Mouse (Mus musculus) heart, postnatal 0 days (tissue): ENCODE measurements around the gene Ankrd22. TPM values are rescaled to one million over a fixed set of nuclear protein-coding genes. Genes with fewer than 3 reads are reported as not detected.
A peak's percentile ranks its signal among the peaks of the same experiment; 100 is the strongest.

Experiments
- ATAC-seq: fragments of 200-750 bp; cut with Nextera tagmentation; 2 replicates; pipeline ENCODE4 v1.8.0; 2017; ENCODE audit warnings: low read depth, moderate number of reproducible peaks, moderate library complexity; ENCODE audit not compliant: insufficient read depth
- DNase-seq: peaks from one replicate; pipeline ENCODE4 v3.0.0-alpha.2; 2016; ENCODE audit warnings: low spot score
- H3K27ac ChIP-seq: fragments of 300-500 bp; sonication (generic); 2 replicates; pipeline ENCODE4 v1.5.1; 2014; ENCODE audit warnings: low read depth, mild to moderate bottlenecking
- H3K27me3 ChIP-seq: fragments of 300-500 bp; sonication (generic); 2 replicates; pipeline ENCODE4 v1.6.1; 2014; ENCODE audit warnings: low read length, mixed read lengths; ENCODE audit not compliant: control insufficient read depth, insufficient read depth
- H3K36me3 ChIP-seq: fragments of 300-500 bp; sonication (generic); replicated peaks from 2 replicates; pipeline ENCODE4 v1.6.1; 2014; ENCODE audit warnings: low read length, mixed read lengths; ENCODE audit not compliant: control insufficient read depth, insufficient read depth
- H3K4me1 ChIP-seq: fragments of 300-500 bp; sonication (generic); 2 replicates; pipeline ENCODE4 v1.6.1; 2014; ENCODE audit warnings: antibody characterized with exemption; ENCODE audit not compliant: control insufficient read depth, insufficient read depth
- H3K4me2 ChIP-seq: fragments of 300-500 bp; sonication (generic); 2 replicates; pipeline ENCODE4 v1.6.1; 2014; ENCODE audit warnings: low read depth, mild to moderate bottlenecking, low read length, moderate library complexity
- H3K4me3 ChIP-seq: fragments of 300-500 bp; sonication (generic); 2 replicates; pipeline ENCODE4 v1.5.1; 2014; ENCODE audit warnings: low read depth, low read length
- H3K9ac ChIP-seq: fragments of 300-500 bp; sonication (generic); replicated peaks from 2 replicates; pipeline ENCODE4 v1.6.1; 2014; ENCODE audit warnings: low read depth, low read length, mixed read lengths
- H3K9me3 ChIP-seq: fragments of 300-500 bp; sonication (generic); replicated peaks from 2 replicates; pipeline ENCODE4 v1.6.1; 2016; ENCODE audit warnings: low read length; ENCODE audit not compliant: control insufficient read depth
- CTCF ChIP-seq: IDR thresholded peaks from 2 replicates; pipeline ENCODE4 v1.5.1; 2016; ENCODE audit warnings: antibody characterized with exemption, control low read depth, low read depth
- EP300 ChIP-seq: IDR thresholded peaks from 2 replicates; pipeline ENCODE4 v1.6.1; 2016; ENCODE audit warnings: antibody characterized with exemption, low read depth
- WGBS: fragments of 180-500 bp; shearing (Covaris S2); extraction: QIAGEN DNeasy Blood & Tissue Kit; methylation state at CpG from one replicate; pipeline ENCODE4 v1.1.7; 2014; 5-methylcytosine and 5-hydroxymethylcytosine counted together
- polyA plus RNA-seq: library from polyadenylated mRNA; unstranded; fragments of >200 nt; fragmentation: Nextera tagmentation; extraction: Ambion mirVana; gene quantifications from 2 replicates; pipeline ENCODE4 v1.2.1, GENCODE M21; 2015
- total RNA-seq: library from RNA; depleted of rRNA; stranded (reverse); fragments of >200 nt; gene quantifications from 2 replicates; pipeline ENCODE4 v1.2.3, GENCODE M21; 2014; ENCODE audit warnings: low replicate concordance

Ankrd22 gene
- total and polyA plus RNA-seq, 2 experiments from 2014 or later = 0.34 TPM; not detected in 1

DNA sequence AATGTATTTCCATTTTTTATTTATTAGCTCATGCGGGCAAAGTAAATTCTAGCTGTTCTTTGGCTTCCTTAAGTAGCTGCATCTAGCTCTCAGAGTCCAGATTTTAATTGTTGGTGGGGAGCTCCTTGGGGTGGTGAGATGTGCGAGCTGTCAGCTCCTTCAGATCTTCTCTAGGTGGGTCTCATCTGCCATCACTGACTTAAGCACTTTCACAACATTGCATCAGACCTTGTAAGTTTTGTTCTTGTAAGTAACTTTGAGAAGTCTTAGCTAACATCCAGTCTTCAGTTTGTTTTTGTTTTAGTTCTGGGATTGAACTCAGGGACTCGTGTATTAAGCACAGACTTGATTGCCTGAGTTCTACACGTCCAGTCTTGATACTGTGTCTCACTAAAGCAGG lies 33.0 kb upstream of the Ankrd22 start:
- Histone ChIP-seq H3K4me1 (no peaks in the 10 kb centered on the region), H3K27me3 (no peaks in the 10 kb centered on the region), H3K36me3 (no peaks in the 10 kb centered on the region), H3K27ac (no peak overlapping the region), H3K4me2 (no peak overlapping the region), H3K4me3 (no peak overlapping the region), H3K9me3 (no peaks in the 10 kb centered on the region), H3K9ac (no peak overlapping the region)
- no peak for ATAC-seq
- 79% methylated on average over 4 of the region's 4 CpGs for WGBS
- no peak for DNase-seq
- TF ChIP-seq EP300 = no peak
- no peak for TF ChIP-seq CTCF

GRCm38 (mm10) chr19:34198066-34198465 lies 32.2 kb upstream of the Ankrd22 start:
- no peak overlapping the region for H3K9ac ChIP-seq
- WGBS = 100% methylated on average over 1 of the region's 1 CpGs
- DNase-seq (no peak), ATAC-seq (no peak)
- no peaks in the 10 kb centered on the region for H3K27me3 ChIP-seq
- no peak overlapping the region for H3K27ac ChIP-seq
- H3K9me3 ChIP-seq = no peaks in the 10 kb centered on the region
- no peak overlapping the region for H3K4me2 ChIP-seq
- H3K4me3 ChIP-seq = no peak overlapping the region
- H3K4me1 ChIP-seq = no peaks in the 10 kb centered on the region
- TF ChIP-seq CTCF (no peak), EP300 (no peak)
- no peaks in the 10 kb centered on the region for H3K36me3 ChIP-seq

DNA sequence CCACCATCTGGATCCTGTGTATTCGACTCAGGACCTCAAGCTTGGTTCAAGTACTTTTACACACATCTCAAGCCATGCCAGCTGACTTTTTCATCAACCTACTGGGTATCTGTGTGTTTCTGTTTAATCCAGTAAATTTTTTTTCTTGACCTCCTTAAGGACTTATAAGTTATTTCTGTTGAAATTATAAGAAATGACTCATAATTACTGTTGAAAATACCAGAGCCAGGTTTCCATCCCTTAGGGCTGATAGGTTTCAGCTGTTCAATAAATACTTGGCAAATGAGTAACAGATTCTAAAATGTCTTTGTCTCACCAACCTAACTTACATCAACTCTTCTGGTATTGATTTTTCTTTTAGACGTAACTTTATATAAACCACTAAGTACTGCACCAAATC lies 29.2 kb upstream of the Ankrd22 start:
- no peak overlapping the region for H3K27ac ChIP-seq
- no peaks in the 10 kb centered on the region for H3K36me3 ChIP-seq
- no peaks in the 10 kb centered on the region for H3K27me3 ChIP-seq
- no peaks in the 10 kb centered on the region for H3K9me3 ChIP-seq
- ATAC-seq (no peak), DNase-seq (no peak)
- TF ChIP-seq EP300 (no peak), CTCF (no peak)
- 74% methylated on average over 2 of the region's 2 CpGs for WGBS
- peaks cover 7% of the 10 kb centered on the region; the same call in 1 of the 2 replicates for H3K4me1 ChIP-seq
- no peak overlapping the region for H3K9ac ChIP-seq
- H3K4me3 ChIP-seq = no peak overlapping the region
- H3K4me2 ChIP-seq = no peak overlapping the region

DNA sequence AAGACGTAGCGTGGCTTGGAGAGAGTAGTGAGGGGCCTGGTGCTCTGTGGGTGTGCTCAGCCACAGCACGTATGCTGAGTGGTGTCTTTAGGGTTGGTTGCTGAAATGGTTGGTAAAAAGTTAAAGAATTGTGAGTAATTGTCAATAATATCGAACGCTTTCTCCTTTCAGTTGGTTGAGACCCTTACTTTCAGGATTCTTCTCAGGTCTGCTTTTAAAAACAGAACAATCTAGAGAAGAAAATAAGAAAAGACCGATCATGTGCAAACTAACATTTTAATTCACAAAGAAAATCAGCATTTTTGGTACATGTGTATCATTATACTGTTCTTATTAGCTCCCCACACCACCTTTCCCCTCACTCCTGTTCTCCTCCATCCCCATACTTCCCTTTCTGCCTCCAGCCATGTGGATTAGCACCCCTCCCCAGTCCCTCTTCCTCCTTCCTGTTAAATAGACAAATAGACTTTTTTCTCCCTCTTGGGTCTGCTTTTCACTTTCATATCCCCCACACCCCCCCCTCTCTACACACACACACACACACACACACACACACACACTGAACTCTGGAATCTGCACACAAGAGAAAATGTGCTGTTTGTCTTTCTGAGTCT lies 28.4 kb upstream of the Ankrd22 start:
- DNase-seq (no peak), ATAC-seq (no peak)
- no peak for TF ChIP-seq EP300
- H3K36me3 ChIP-seq = no peaks in the 10 kb centered on the region
- peak overlapping the region; percentile 83; the same call in 1 of the 2 replicates for H3K4me2 ChIP-seq
- no peak overlapping the region for H3K4me3 ChIP-seq
- no peak overlapping the region for H3K27ac ChIP-seq
- peaks cover 7% of the 10 kb centered on the region; the same call in 1 of the 2 replicates for H3K4me1 ChIP-seq
- H3K27me3 ChIP-seq = no peaks in the 10 kb centered on the region
- WGBS = 92% methylated on average over 6 of the region's 6 CpGs
- no peaks in the 10 kb centered on the region for H3K9me3 ChIP-seq
- H3K9ac ChIP-seq = no peak overlapping the region

GRCm38 (mm10) chr19:34193683-34194082 lies 27.8 kb upstream of the Ankrd22 start:
- WGBS = 70% methylated on average over 9 of the region's 9 CpGs
- H3K4me1 ChIP-seq = peaks cover 7% of the 10 kb centered on the region; the same call in 1 of the 2 replicates
- no peak for DNase-seq
- no peaks in the 10 kb centered on the region for H3K36me3 ChIP-seq
- no peak for ATAC-seq
- peak overlapping the region; percentile 72 for H3K4me3 ChIP-seq
- H3K9me3 ChIP-seq = no peaks in the 10 kb centered on the region
- TF ChIP-seq EP300 (no peak), CTCF (no peak)
- H3K4me2 ChIP-seq = peak overlapping the region; percentile 83
- H3K27ac ChIP-seq = no peak overlapping the region
- H3K27me3 ChIP-seq = no peaks in the 10 kb centered on the region
- H3K9ac ChIP-seq = peak overlapping the region; percentile 65; the same call in 1 of the 2 replicates

GRCm38 (mm10) chr19:34193149-34193548 lies 27.3 kb upstream of the Ankrd22 start:
- Histone ChIP-seq H3K27ac (no peak overlapping the region), H3K4me1 (peaks cover 7% of the 10 kb centered on the region; the same call in 1 of the 2 replicates), H3K36me3 (no peaks in the 10 kb centered on the region), H3K4me2 (peak overlapping the region; percentile 83), H3K9me3 (no peaks in the 10 kb centered on the region), H3K27me3 (no peaks in the 10 kb centered on the region), H3K9ac (peak overlapping the region; percentile 65; the same call in 1 of the 2 replicates), H3K4me3 (peak overlapping the region; percentile 72)
- ATAC-seq (no peak), DNase-seq (peak; percentile 36)
- TF ChIP-seq CTCF (no peak), EP300 (no peak)
- 5% methylated on average over 9 of the region's 9 CpGs for WGBS
